Mouse (Mus musculus): ENCODE measurements around the gene Rabl6. TPM values are rescaled to one million over a fixed set of nuclear protein-coding genes. Genes with fewer than 3 reads are reported as not detected.

Rabl6 gene
- polyA plus RNA-seq, 2 experiments from 2014 or later: 17.0 to 20.1 TPM

- ATAC-seq: no peak
These were observed 66.5 kb downstream of the Rabl6 start for GRCm38 (mm10) chr2:25541644-25542367.

- no peak for ATAC-seq
These were observed 67.8 kb downstream of the Rabl6 start for GRCm38 (mm10) chr2:25540541-25540948.

DNA sequence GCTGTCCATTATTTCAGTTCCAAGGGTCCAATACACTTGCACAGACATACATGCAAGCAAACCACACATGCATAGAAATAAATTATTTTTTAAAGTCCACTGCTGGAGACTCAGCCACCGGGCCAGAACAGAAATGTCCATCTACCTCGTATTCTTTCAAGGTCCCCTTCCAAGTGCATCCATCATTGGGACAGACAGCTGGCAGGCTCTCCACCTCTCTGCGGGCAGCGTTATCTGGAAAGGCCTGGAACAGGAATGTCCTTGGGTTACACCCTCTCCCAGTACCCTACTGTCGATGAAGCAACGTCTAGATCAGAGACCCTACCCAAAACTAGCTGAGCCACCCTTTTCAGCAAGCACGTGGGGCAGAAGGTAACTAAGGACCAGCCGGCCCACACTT, 71.8 kb downstream of the Rabl6 start:
- ATAC-seq: no peak

- no peak for ATAC-seq
These were observed 73.5 kb downstream of the Rabl6 start for GRCm38 (mm10) chr2:25534866-25535182.

- peak; percentile 92 for ATAC-seq
These were observed 74.0 kb downstream of the Rabl6 start for GRCm38 (mm10) chr2:25534178-25534865.

GRCm38 (mm10) chr2:25533707-25534106, 74.6 kb downstream of the Rabl6 start:
- peak; percentile 40 for ATAC-seq

Other genes starting within 250 kb of the Rabl6 start
- 10 to 100 TPM; 18.0 to 18.8 TPM for gene Uap1l1, start 242.8 kb downstream of the Rabl6 start, polyA plus RNA-seq (2017; shearing (Covaris generic))
- 1 to 10 TPM in 1 of 2 experiments, under 1 TPM in 1; 0.58 to 1.2 TPM for gene Sapcd2, start 236.2 kb downstream of the Rabl6 start, polyA plus RNA-seq (2017; shearing (Covaris generic))
- gene Entpd2, start 212.6 kb downstream of the Rabl6 start, polyA plus RNA-seq (2017; shearing (Covaris generic)): not detected
- 1 to 10 TPM; 1.4 to 2.3 TPM for gene Npdc1, start 209.2 kb downstream of the Rabl6 start, polyA plus RNA-seq (2017; shearing (Covaris generic))
- 10 to 100 TPM in 1 of 2 experiments, 1 to 10 TPM in 1; 4.0 to 11.7 TPM for gene Fut7, start 185.3 kb downstream of the Rabl6 start, polyA plus RNA-seq (2017; shearing (Covaris generic))
- 10 to 100 TPM; 31.9 to 45.3 TPM for gene Abca2, start 179.8 kb downstream of the Rabl6 start, polyA plus RNA-seq (2017; shearing (Covaris generic))
- gene Clic3, start 151.7 kb downstream of the Rabl6 start, polyA plus RNA-seq (2017; shearing (Covaris generic)): 1 to 10 TPM; 1.2 to 2.2 TPM
- 100 to 1,000 TPM in 1 of 2 experiments, 10 to 100 TPM in 1; 74.7 to 102 TPM for gene Paxx, start 147.4 kb downstream of the Rabl6 start, polyA plus RNA-seq (2017; shearing (Covaris generic))
- gene Ptgds, start 138.5 kb downstream of the Rabl6 start, polyA plus RNA-seq (2017; shearing (Covaris generic)): not detected
- not detected for gene Lcn12, start 114.6 kb downstream of the Rabl6 start, polyA plus RNA-seq (2017; shearing (Covaris generic))
- gene Fbxw5, start 107.8 kb downstream of the Rabl6 start, polyA plus RNA-seq (2017; shearing (Covaris generic)): 100 to 1,000 TPM in 1 of 2 experiments, 10 to 100 TPM in 1; 60.7 to 143 TPM
- gene C8g, start 106.8 kb downstream of the Rabl6 start, polyA plus RNA-seq (2017; shearing (Covaris generic)): 1 to 10 TPM; 4.5 to 4.6 TPM
- gene Traf2, start 61.6 kb downstream of the Rabl6 start, polyA plus RNA-seq (2017; shearing (Covaris generic)): 100 to 1,000 TPM in 1 of 2 experiments, 10 to 100 TPM in 1; 83.7 to 125 TPM
- gene Edf1, start 50.7 kb downstream of the Rabl6 start, polyA plus RNA-seq (2017; shearing (Covaris generic)): 100 to 1,000 TPM; 257 to 281 TPM
- 1 to 10 TPM; 1.6 to 4.7 TPM for gene Mamdc4, start 33.7 kb downstream of the Rabl6 start, polyA plus RNA-seq (2017; shearing (Covaris generic))
- 10 to 100 TPM; 53.9 to 66.8 TPM for gene Phpt1, start 33.3 kb downstream of the Rabl6 start, polyA plus RNA-seq (2017; shearing (Covaris generic))
- not detected for gene Ajm1, start 26.8 kb downstream of the Rabl6 start, polyA plus RNA-seq (2017; shearing (Covaris generic))
- not detected for gene Ccdc183, start 9.2 kb upstream of the Rabl6 start, polyA plus RNA-seq (2017; shearing (Covaris generic))
- gene Tmem141, start 13.5 kb upstream of the Rabl6 start, polyA plus RNA-seq (2017; shearing (Covaris generic)): under 1 TPM in 1 of 2 experiments, not detected in 1; 0.94 TPM
- gene Fcna, start 19.5 kb upstream of the Rabl6 start, polyA plus RNA-seq (2017; shearing (Covaris generic)): 1 to 10 TPM; 1.8 to 3.5 TPM
- gene Lcn8, start 44.6 kb upstream of the Rabl6 start, polyA plus RNA-seq (2017; shearing (Covaris generic)): not detected
- gene Lcn5, start 49.4 kb upstream of the Rabl6 start, polyA plus RNA-seq (2017; shearing (Covaris generic)): not detected
- not detected for gene Lcn6, start 68.3 kb upstream of the Rabl6 start, polyA plus RNA-seq (2017; shearing (Covaris generic))
- gene Lcn10, start 74.2 kb upstream of the Rabl6 start, polyA plus RNA-seq (2017; shearing (Covaris generic)): 1 to 10 TPM in 1 of 2 experiments, under 1 TPM in 1; 0.69 to 3.0 TPM
- gene Obp2a, start 91.5 kb upstream of the Rabl6 start, polyA plus RNA-seq (2017; shearing (Covaris generic)): not detected
- gene Bmyc, start 98.2 kb upstream of the Rabl6 start, polyA plus RNA-seq (2017; shearing (Covaris generic)): 100 to 1,000 TPM; 100 to 127 TPM
- gene Obp2b, start 128.5 kb upstream of the Rabl6 start, polyA plus RNA-seq (2017; shearing (Covaris generic)): not detected
- not detected for gene Lcn3, start 157.0 kb upstream of the Rabl6 start, polyA plus RNA-seq (2017; shearing (Covaris generic))
- gene Lcn11, start 168.5 kb upstream of the Rabl6 start, polyA plus RNA-seq (2017; shearing (Covaris generic)): not detected
- not detected for gene Gm13539, start 173.7 kb upstream of the Rabl6 start, polyA plus RNA-seq (2017; shearing (Covaris generic))
- not detected for gene Glt6d1, start 207.3 kb upstream of the Rabl6 start, polyA plus RNA-seq (2017; shearing (Covaris generic))
- gene Lcn9, start 214.6 kb upstream of the Rabl6 start, polyA plus RNA-seq (2017; shearing (Covaris generic)): not detected
- gene Sohlh1, start 238.7 kb upstream of the Rabl6 start, polyA plus RNA-seq (2017; shearing (Covaris generic)): under 1 TPM in 1 of 2 experiments, not detected in 1; 0.58 TPM

Measured in CD4-positive, CD25-positive, alpha-beta regulatory T cell, adult 4 months (primary cell).